Mouse (Mus musculus) heart, postnatal 0 days (tissue): ENCODE data around the gene Ggn. TPM values are rescaled to one million over a fixed set of nuclear protein-coding genes. Genes with fewer than 3 reads are reported as not detected.
A peak's percentile ranks its signal among the peaks of the same experiment; 100 is the strongest.
"Not testable (repeated sequence)": the region's sequence is repeated elsewhere in the genome, so short reads cannot be mapped to it uniquely, and the experiment has no call there.

Experiments
- ATAC-seq: fragments of 200-750 bp; cut with Nextera tagmentation; 2 replicates; pipeline ENCODE4 v1.8.0; 2017; ENCODE audit warnings: low read depth, moderate number of reproducible peaks, moderate library complexity; ENCODE audit not compliant: insufficient read depth
- DNase-seq: peaks from one replicate; pipeline ENCODE4 v3.0.0-alpha.2; 2016; ENCODE audit warnings: low spot score
- H3K27ac ChIP-seq: fragments of 300-500 bp; sonication (generic); 2 replicates; pipeline ENCODE4 v1.5.1; 2014; ENCODE audit warnings: low read depth, mild to moderate bottlenecking
- H3K27me3 ChIP-seq: fragments of 300-500 bp; sonication (generic); 2 replicates; pipeline ENCODE4 v1.6.1; 2014; ENCODE audit warnings: low read length, mixed read lengths; ENCODE audit not compliant: control insufficient read depth, insufficient read depth
- H3K36me3 ChIP-seq: fragments of 300-500 bp; sonication (generic); replicated peaks from 2 replicates; pipeline ENCODE4 v1.6.1; 2014; ENCODE audit warnings: low read length, mixed read lengths; ENCODE audit not compliant: control insufficient read depth, insufficient read depth
- H3K4me1 ChIP-seq: fragments of 300-500 bp; sonication (generic); 2 replicates; pipeline ENCODE4 v1.6.1; 2014; ENCODE audit warnings: antibody characterized with exemption; ENCODE audit not compliant: control insufficient read depth, insufficient read depth
- H3K4me2 ChIP-seq: fragments of 300-500 bp; sonication (generic); 2 replicates; pipeline ENCODE4 v1.6.1; 2014; ENCODE audit warnings: low read depth, mild to moderate bottlenecking, low read length, moderate library complexity
- H3K4me3 ChIP-seq: fragments of 300-500 bp; sonication (generic); 2 replicates; pipeline ENCODE4 v1.5.1; 2014; ENCODE audit warnings: low read depth, low read length
- H3K9ac ChIP-seq: fragments of 300-500 bp; sonication (generic); replicated peaks from 2 replicates; pipeline ENCODE4 v1.6.1; 2014; ENCODE audit warnings: low read depth, low read length, mixed read lengths
- H3K9me3 ChIP-seq: fragments of 300-500 bp; sonication (generic); replicated peaks from 2 replicates; pipeline ENCODE4 v1.6.1; 2016; ENCODE audit warnings: low read length; ENCODE audit not compliant: control insufficient read depth
- CTCF ChIP-seq: IDR thresholded peaks from 2 replicates; pipeline ENCODE4 v1.5.1; 2016; ENCODE audit warnings: antibody characterized with exemption, control low read depth, low read depth
- EP300 ChIP-seq: IDR thresholded peaks from 2 replicates; pipeline ENCODE4 v1.6.1; 2016; ENCODE audit warnings: antibody characterized with exemption, low read depth
- WGBS: fragments of 180-500 bp; shearing (Covaris S2); extraction: QIAGEN DNeasy Blood & Tissue Kit; methylation state at CpG from one replicate; pipeline ENCODE4 v1.1.7; 2014; 5-methylcytosine and 5-hydroxymethylcytosine counted together
- polyA plus RNA-seq: library from polyadenylated mRNA; unstranded; fragments of >200 nt; fragmentation: Nextera tagmentation; extraction: Ambion mirVana; gene quantifications from 2 replicates; pipeline ENCODE4 v1.2.1, GENCODE M21; 2015
- total RNA-seq: library from RNA; depleted of rRNA; stranded (reverse); fragments of >200 nt; gene quantifications from 2 replicates; pipeline ENCODE4 v1.2.3, GENCODE M21; 2014; ENCODE audit warnings: low replicate concordance

The Ggn gene
- total and polyA plus RNA-seq, 2 experiments from 2014 or later, result 0.14 TPM; not detected in 1

DNA sequence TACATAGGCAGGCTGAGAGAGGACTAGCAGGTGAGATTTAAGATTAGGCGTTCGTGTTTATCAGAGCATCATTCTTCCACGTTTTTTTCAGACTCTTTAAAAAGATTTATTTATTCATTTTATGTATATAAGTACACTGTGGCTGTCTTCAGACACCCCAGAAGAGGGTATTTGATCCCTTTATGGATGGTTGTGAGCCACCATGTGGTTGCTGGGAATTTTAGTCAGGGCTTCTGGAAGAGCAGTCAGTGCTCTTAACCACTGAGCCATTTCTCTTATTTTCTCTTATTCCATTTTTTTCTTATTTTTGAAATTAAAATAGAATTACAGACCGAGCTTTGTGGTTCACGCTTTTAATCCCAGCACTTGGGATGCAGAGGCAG, 10.8 kb downstream of the Ggn start:
- Histone ChIP-seq H3K36me3 (peaks cover 15% of the 10 kb centered on the region), H3K27me3 (no peaks in the 10 kb centered on the region), H3K4me3 (peak overlapping the region; percentile 94), H3K4me1 (peaks cover 14% of the 10 kb centered on the region), H3K27ac (no peak overlapping the region), H3K4me2 (peak overlapping the region; percentile 19; the same call in 1 of the 2 replicates), H3K9ac (no peak overlapping the region), H3K9me3 (no peaks in the 10 kb centered on the region)
- no peak for TF ChIP-seq CTCF
- TF ChIP-seq EP300, result no peak
- no peak for DNase-seq
- no peak for ATAC-seq
- 39% methylated on average over 5 of the region's 5 CpGs for WGBS

DNA sequence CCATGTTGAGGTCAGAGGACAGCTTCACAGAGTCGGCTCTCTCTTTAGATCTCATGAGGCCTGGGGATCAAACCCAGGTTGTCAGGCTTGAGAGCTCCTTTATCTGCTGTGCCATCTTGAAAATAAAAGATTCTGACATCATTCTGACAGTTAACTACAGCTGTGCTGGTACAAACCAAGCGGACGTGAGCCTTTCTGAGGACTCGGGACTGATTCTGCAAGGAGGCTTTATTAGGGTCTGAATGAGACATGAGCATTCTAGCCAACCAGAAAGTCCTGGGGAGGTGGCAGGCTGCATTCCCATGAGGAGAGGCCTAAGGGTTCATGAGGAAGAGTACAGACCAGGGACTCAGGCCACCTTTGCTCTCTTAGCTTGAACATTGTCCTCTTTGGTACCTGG, 11.3 kb downstream of the Ggn start:
- ATAC-seq, H3K9ac ChIP-seq, H3K9me3 ChIP-seq, H3K4me3 ChIP-seq, H3K4me2 ChIP-seq, DNase-seq, H3K27ac ChIP-seq, H3K27me3 ChIP-seq, H3K36me3 ChIP-seq: not testable (repeated sequence)
- WGBS, result 97% methylated on average over 4 of the region's 4 CpGs
- peaks cover 14% of the 10 kb centered on the region for H3K4me1 ChIP-seq

DNA sequence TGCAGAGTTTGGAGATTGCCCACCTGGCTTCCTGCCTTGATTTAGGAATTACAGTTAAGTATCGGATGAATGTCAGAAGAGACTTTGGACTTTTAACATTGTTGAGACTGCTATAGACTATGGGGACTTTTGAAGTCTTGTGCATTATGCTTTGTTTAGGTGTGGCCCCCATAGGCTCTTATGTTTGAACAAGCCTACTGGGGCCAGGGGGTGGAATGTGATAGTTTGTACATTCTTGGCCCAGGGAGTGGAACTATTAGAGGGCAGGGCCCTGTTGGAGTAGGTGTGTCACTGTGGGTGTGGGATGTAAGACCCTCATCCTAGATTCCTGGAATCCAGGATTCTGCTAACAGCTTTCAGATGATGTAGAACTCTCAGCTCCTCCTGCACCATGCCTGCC, 24.2 kb downstream of the Ggn start:
- H3K9ac ChIP-seq, ATAC-seq, H3K4me1 ChIP-seq, H3K4me3 ChIP-seq, H3K36me3 ChIP-seq, H3K27me3 ChIP-seq, H3K9me3 ChIP-seq, H3K4me2 ChIP-seq, DNase-seq, H3K27ac ChIP-seq: not testable (repeated sequence)
- 67% methylated on average over 1 of the region's 1 CpGs for WGBS

DNA sequence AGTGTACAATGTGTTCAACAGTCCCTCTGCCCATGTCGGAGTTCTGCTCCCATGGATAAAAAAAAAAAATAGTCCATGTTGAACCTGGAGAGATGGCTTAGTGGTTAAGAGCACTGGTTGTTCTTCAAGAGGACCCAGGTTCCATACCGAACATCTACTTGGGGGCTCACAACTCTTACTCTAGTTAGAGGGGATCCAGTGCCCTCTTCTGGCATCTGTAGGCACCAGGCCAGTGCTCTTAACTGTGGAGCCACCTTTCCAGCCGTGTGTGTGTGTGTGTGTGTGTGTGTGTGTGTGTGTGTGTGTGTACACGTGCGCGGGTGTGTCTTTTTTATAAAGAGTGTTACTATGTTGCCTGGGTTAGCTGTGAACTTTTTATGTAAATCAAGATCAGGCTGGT, 32.6 kb downstream of the Ggn start:
- Histone ChIP-seq H3K4me2 (no peak overlapping the region), H3K9ac (no peak overlapping the region), H3K4me1 (no peaks in the 10 kb centered on the region), H3K27me3 (no peaks in the 10 kb centered on the region), H3K36me3 (no peaks in the 10 kb centered on the region), H3K4me3 (no peak overlapping the region), H3K9me3 (no peaks in the 10 kb centered on the region), H3K27ac (no peak overlapping the region)
- no peak for ATAC-seq
- TF ChIP-seq CTCF, result no peak
- no peak for TF ChIP-seq EP300
- 73% methylated on average over 5 of the region's 6 CpGs for WGBS
- no peak for DNase-seq

DNA sequence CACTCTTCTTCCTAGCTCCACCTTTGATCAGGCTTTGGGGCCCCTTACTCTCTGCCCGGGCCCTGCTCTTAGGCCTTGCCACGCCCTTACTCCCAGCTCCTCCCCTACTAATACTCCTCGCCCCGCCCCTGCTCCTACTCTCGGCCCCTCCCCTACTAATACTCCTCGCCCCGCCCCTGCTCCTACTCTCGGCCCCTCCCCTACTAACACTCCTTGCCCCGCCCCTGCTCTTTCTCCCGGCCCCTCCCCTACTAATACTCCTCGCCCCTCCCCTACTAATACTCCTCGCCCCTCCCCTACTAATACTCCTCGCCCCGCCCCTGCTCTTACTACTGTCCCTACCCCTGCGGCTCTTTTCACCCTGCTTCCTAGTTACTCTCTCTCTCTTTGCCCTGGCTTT, 41.0 kb downstream of the Ggn start:
- DNase-seq, H3K36me3 ChIP-seq, H3K4me1 ChIP-seq, H3K9ac ChIP-seq: not testable (repeated sequence)
- H3K9me3 ChIP-seq, result 0 out of 2 replicates have a peak, but pooled peaks cover 11% of the 10 kb centered on the region
- peaks cover 16% of the 10 kb centered on the region for H3K27me3 ChIP-seq
- peak; percentile 63; the same call in 1 of the 2 replicates for ATAC-seq
- WGBS, result 20% methylated on average over 12 of the region's 15 CpGs
- peak overlapping the region; percentile 50 for H3K4me2 ChIP-seq
- peak overlapping the region; percentile 76 for H3K27ac ChIP-seq
- peak overlapping the region; percentile 47 for H3K4me3 ChIP-seq

DNA sequence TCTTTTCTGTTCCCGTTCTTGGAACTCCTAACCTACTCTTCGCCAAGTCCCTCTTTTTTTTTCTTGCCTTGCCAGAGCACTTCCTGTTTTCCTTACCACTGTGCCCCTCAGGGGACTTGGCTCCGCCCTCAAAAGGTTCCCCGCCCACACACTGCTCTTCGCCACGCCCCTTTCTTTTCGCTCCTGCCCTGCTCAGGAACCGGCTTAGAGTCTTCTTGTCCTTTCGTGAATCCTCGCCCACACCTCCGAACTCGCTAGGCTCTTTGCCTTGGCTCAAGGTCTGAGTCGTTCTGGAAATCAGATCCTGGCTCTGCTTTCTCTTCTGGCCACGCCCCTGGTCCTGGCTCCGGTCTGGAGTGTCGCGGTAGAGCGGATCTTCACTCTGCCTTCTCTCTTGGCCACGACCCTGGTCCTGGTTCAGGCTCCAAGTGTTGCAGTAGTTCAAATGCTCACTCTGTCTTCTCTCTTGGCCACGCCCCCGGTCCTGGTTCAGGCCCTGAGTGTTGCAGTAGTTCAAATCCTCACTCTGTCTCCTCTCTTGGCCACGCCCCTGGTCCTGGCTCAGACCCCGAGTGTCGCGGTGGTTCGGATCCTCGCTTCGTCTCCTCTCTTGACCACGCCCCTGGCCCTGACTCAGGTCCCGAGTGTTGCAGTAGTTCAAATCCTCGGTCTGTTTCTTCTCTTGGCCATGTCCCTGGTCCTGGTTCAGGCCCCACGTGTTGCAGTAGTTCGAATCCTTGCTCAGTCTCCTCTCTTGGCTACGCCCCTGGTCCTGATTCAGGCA, 41.6 kb downstream of the Ggn start:
- Histone ChIP-seq H3K27me3 (peaks cover 16% of the 10 kb centered on the region), H3K9ac (peak overlapping the region; percentile 15)

More for the DNA sequence above, 41.6 kb downstream of the Ggn start:
- Histone ChIP-seq H3K4me1 (peaks cover 6% of the 10 kb centered on the region), H3K27ac (peak overlapping the region; percentile 76), H3K9me3 (0 out of 2 replicates have a peak, but pooled peaks cover 15% of the 10 kb centered on the region), H3K36me3 (no peaks in the 10 kb centered on the region), H3K4me3 (peak overlapping the region; percentile 47), H3K4me2 (peak overlapping the region; percentile 50)
- TF ChIP-seq CTCF (no peak), EP300 (no peak)
- 5% methylated on average over 34 of the region's 34 CpGs for WGBS
- DNase-seq (peak; percentile 66), ATAC-seq (peak; percentile 83)
